Mouse (Mus musculus) stomach, embryonic 14.5 days (tissue): ENCODE data around the gene Ocln. TPM values are rescaled to one million over a fixed set of nuclear protein-coding genes. Genes with fewer than 3 reads are reported as not detected.

Experiments
- ATAC-seq: fragments of 200-750 bp; cut with Nextera tagmentation; 2 replicates; pipeline ENCODE4 v1.8.0; 2017; ENCODE audit warnings: low read depth, moderate TSS enrichment; ENCODE audit not compliant: insufficient number of reproducible peaks, insufficient read depth, low FRiP score
- H3K27ac ChIP-seq: fragments of 300-500 bp; sonication (generic); 2 replicates; pipeline ENCODE4 v1.5.1; 2014; ENCODE audit warnings: mild to moderate bottlenecking, low read length, moderate library complexity, mixed read lengths
- H3K27me3 ChIP-seq: fragments of 300-500 bp; sonication (generic); 2 replicates; pipeline ENCODE4 v1.6.1; 2014; ENCODE audit warnings: low read length, control low read depth, mixed read lengths; ENCODE audit not compliant: control insufficient read depth, insufficient read depth
- H3K36me3 ChIP-seq: fragments of 300-500 bp; sonication (generic); 2 replicates; pipeline ENCODE4 v1.6.1; 2014; ENCODE audit warnings: mild to moderate bottlenecking, control low read depth, low read length, moderate library complexity, mixed read lengths; ENCODE audit not compliant: control insufficient read depth, insufficient read depth
- H3K4me1 ChIP-seq: fragments of 300-500 bp; sonication (generic); 2 replicates; pipeline ENCODE4 v1.6.1; 2014; ENCODE audit warnings: low read length, control low read depth, mixed read lengths; ENCODE audit not compliant: control insufficient read depth, insufficient read depth
- H3K4me2 ChIP-seq: fragments of 300-500 bp; sonication (generic); replicated peaks from 2 replicates; pipeline ENCODE4 v1.6.1; 2014; ENCODE audit warnings: low read depth, low read length, control low read depth
- H3K4me3 ChIP-seq: fragments of 300-500 bp; sonication (generic); 2 replicates; pipeline ENCODE4 v1.5.1; 2014; ENCODE audit warnings: low read depth, low read length, control low read depth
- H3K9ac ChIP-seq: fragments of 300-500 bp; sonication (generic); replicated peaks from 2 replicates; pipeline ENCODE4 v1.6.1; 2014; ENCODE audit warnings: low read depth, mild to moderate bottlenecking, control low read depth, low read length, moderate library complexity, mixed read lengths
- H3K9me3 ChIP-seq: fragments of 300-500 bp; sonication (generic); 2 replicates; pipeline ENCODE4 v1.6.1; 2016; ENCODE audit warnings: low read depth, low read length, control low read depth; ENCODE audit not compliant: control insufficient read depth
- WGBS: fragments of 180-500 bp; shearing (Covaris S2); extraction: QIAGEN DNeasy Blood & Tissue Kit; methylation state at CpG from one replicate; pipeline ENCODE4 v1.1.7; 2014; 5-methylcytosine and 5-hydroxymethylcytosine counted together
- polyA plus RNA-seq: library from polyadenylated mRNA; unstranded; fragments of >200 nt; fragmentation: Nextera tagmentation; extraction: Ambion mirVana; gene quantifications from 2 replicates; pipeline ENCODE4 v1.2.1, GENCODE M21; 2014

Gene Ocln
- polyA plus RNA-seq, 1 experiment from 2014 or later: 54.5 TPM

DNA sequence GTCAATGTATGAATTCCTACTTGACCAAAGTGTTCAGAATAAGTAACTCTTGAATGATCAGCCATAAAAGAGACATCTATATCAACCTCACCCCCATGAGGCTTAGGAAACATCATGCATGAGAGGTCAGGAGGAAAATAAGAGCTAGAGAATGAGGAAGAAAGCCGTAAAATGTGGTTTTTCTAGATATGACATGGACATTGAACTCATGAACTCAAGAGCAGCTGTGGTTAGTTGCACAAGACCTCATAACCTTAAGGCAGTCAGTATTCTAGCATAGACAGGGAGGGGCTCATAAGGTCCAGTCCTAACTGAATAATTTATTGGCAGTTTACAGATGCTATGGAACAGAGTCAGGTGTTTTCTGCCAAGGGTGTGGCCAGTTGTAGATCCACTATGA is 103.0 kb downstream of the Ocln start:
- no peak overlapping the region for H3K4me3 ChIP-seq
- no peak for ATAC-seq

More for the DNA sequence above, 103.0 kb downstream of the Ocln start:
- Histone ChIP-seq H3K27me3 (no peaks in the 10 kb centered on the region), H3K9me3 (no peaks in the 10 kb centered on the region), H3K4me2 (no peak overlapping the region), H3K27ac (no peak overlapping the region), H3K4me1 (no peaks in the 10 kb centered on the region), H3K36me3 (no peaks in the 10 kb centered on the region), H3K9ac (no peak overlapping the region)
- 83% methylated on average over 1 of the region's 1 CpGs for WGBS

Other genes starting within 250 kb of the Ocln start
- 0.42 and 0.77 TPM in 2 replicates for gene Naip6, start 235.0 kb downstream of the Ocln start, polyA plus RNA-seq
- 0.07 and 0.14 TPM in 2 replicates for gene Naip1, start 99.8 kb downstream of the Ocln start, polyA plus RNA-seq
- gene Gtf2h2, start 60.1 kb downstream of the Ocln start, polyA plus RNA-seq: 72.8 and 75.7 TPM in 2 replicates
- gene Marveld2, start 64.3 kb upstream of the Ocln start, polyA plus RNA-seq: 16.8 and 20.8 TPM in 2 replicates
- gene Ak6, start 98.3 kb upstream of the Ocln start, polyA plus RNA-seq: 263 and 284 TPM in 2 replicates
- 21.1 and 22.2 TPM in 2 replicates for gene Rad17, start 98.3 kb upstream of the Ocln start, polyA plus RNA-seq
- 10.7 and 11.6 TPM in 2 replicates for gene Taf9, start 98.9 kb upstream of the Ocln start, polyA plus RNA-seq
- gene Ccdc125, start 117.0 kb upstream of the Ocln start, polyA plus RNA-seq: 7.6 and 11.0 TPM in 2 replicates
- 88.4 and 89.0 TPM in 2 replicates for gene Cdk7, start 178.2 kb upstream of the Ocln start, polyA plus RNA-seq
- 171 and 175 TPM in 2 replicates for gene Mrps36, start 191.9 kb upstream of the Ocln start, polyA plus RNA-seq
- gene Cenph, start 223.2 kb upstream of the Ocln start, polyA plus RNA-seq: 36.5 and 38.9 TPM in 2 replicates
- gene Ccnb1, start 233.9 kb upstream of the Ocln start, polyA plus RNA-seq: 221 and 246 TPM in 2 replicates